Mouse (Mus musculus) spleen, adult 2 months (tissue): ENCODE measurements at regions not wholly inside any gene's neighbourhood (a gene's known extent, or its start where the extent isn't known, plus 50 kb on each side); places are given as distances from the start of the nearest gene placed in this dataset.
"Not testable (repeated sequence)": the region's sequence is repeated elsewhere in the genome, so short reads cannot be mapped to it uniquely, and the experiment has no call there.

Source experiments
- CTCF ChIP-seq: fragments of 200-500 bp; IDR thresholded peaks from 2 replicates; pipeline ENCODE4 v1.5.1; 2011; ENCODE audit warnings: mild to moderate bottlenecking, inconsistent platforms; ENCODE audit not compliant: insufficient read depth, insufficient read length, insufficient replicate concordance; ENCODE audit errors: extremely low read depth
- POLR2A ChIP-seq: fragments of 200-500 bp; IDR thresholded peaks from 2 replicates; pipeline ENCODE4 v1.6.1; 2011; ENCODE audit warnings: low read depth, low read length, inconsistent platforms

DNA sequence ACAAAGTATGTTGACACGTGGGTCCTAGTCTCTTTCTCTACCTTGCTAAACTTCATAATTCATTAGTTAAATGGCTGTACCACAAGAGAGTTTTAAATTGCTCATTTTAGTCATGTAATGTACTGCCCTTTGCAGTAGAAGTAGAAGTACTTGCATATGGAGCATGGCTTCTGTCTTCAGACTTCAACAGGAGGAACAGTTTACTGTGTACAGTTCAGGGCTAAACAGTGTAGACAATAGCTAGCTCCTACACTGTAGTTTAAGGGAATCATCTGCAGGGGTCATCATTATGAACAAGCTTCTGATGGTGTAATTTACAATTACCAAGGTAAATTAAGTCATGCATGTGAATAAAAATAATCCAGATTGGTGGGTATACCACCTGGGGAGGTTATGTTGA, 79.1 kb upstream of the Riok2 start:
- not testable (repeated sequence) for TF ChIP-seq CTCF, POLR2A
